Mouse (Mus musculus): ENCODE data around the gene Mta1.

The Mta1 gene

DNA sequence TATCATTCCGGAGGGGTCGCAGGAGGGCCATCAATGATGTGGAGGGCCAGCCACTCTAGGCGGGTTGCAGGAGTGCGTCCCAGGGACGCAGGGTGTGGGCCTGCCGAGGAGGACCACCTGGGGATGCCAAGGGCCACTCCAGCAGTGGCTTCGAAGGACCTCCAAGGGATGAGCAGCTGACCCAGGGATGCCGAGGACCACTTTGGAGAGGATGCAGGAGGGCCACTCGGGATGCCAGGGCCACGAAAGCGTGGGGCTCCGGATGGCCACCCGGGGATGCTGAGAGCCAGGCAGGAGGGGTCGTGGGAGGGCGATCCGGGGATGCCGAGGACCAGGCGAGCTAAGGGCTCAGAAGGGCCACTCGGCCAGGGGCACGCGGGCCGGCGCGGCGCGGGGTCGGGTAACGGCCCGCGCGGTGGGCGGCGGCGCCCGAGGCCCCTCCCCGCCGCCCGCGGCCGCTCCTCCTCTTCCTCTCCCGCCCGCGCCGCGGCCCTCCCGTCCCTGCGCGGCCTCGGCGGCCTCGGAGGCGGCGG is at the start of gene Mta1:
TSS of gene Mta1 (plus strand) at position 530 of the 533 bp plus-strand sequence.
- no peak for DNase-seq (ENCODE audit: low read depth, low spot score)

DNA sequence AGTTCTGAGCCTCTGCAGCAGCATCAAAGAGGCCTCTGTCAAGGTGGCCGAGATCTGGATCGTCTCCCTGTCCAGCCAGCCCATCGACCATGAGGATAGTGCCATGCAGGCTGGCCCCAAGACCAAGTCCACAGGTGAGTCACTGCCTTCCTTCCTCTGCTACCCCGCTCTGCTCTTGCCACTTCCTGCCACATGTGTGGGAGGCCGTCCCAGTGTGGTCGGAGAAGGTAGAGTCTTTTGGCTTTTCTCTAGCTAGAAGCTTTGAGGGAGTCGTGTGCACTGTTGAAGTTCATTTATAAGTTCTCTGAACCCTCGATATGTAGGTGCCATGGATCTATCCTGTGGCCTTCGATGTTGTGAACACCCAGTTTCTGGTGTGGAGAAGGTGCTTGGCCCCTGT is 48.2 kb upstream of the Mta1 start:
- DNase-seq (ENCODE audit: low read depth, low spot score) = no peak

DNA sequence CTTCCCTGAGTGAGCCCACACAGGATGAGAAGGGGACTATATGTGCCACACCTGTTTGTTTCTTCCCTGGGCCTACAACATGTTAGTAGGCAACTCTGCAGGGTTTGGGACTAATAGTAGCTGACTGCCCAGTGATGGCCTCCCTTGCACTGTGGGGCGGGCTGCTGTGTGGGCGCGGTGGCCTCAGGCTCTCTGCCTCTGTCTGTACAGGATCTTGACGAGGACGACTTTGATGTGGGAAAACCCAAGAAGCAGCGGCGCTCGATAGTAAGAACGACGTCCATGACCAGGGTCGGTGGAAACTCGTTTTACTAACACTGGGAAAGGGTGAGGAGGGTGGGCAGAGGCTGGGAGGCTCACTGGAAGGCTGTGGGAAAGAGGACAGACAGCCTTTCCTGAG is 47.4 kb upstream of the Mta1 start:
- no peak for DNase-seq (ENCODE audit: low read depth, low spot score)

DNA sequence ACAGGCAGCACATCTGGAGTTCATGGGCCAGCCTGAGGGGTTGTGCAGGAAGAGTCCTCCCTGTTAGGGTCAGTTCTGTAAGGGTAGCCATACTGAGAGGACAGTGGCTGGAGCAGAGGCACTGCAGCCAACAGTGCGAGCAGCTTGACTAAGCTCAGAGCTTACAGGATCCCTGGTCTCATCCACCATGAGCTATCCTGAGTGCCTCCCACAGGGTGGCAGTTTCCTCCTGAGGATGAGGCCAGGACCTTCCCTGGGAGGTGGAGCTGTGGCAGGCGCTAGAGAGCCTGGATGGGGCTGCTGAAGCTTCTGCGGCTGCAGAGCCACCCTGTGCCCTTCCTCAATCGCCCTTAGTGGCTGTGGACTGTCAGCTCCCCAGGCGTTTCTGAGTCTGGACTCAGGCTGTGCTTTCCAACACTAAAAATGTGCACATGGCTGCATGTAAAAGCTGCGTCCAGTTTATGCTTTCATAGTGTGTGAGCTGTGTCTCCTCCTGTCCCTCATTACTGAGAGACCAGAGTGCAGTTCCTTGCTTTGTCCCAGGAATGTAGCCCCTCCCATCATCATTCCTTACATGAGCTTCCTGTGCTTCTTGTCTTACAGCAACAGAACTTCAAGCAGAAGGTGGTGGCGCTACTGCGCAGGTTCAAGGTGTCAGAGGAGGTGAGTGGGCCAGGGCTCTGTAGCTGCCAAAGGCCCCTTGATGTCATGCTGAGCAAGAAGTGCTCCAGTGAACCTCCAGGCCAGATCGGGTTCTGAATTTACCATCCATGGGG is 46.3 kb upstream of the Mta1 start:
- DNase-seq (ENCODE audit: low read depth, low spot score) = no peak

DNA sequence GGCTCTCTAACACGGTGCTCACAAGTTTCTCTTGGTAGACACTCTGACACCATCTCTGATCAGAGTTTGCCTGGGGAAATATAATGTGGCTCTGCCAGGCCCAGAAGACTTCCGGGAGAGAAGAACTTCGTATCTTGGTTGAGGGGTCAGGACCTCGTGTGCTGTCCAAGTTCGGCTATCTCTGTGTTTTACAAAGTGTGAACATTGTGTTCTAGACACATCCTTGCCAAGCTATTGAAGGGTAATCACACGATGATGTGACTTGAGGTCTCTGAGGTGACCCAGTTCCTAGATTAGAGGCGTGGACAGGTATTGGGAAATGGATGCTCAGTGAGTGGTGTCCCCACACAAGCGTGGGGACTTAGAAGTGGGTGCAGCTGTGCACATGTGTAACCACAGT is 42.0 kb upstream of the Mta1 start:
- DNase-seq (ENCODE audit: low read depth, low spot score) = no peak

DNA sequence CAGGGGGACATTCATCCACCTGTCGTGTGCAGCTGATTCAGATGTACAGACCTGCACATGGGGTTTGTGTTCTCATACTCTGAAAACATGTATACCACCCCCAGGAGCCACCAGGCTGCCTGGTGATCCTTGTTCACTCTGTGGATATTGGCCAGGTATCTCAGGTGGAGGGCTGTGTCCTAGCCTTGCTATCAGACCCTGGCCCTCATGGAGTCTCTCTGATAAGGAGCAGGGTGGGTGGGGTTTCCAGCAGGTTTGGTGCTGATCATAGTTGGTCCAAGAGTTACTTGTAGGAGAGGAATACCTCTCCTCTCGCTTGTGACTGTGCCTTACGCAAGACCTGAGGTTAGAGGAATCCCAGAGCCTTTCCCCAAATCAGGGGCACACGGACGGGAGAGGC is 37.9 kb upstream of the Mta1 start:
- DNase-seq (ENCODE audit: low read depth, low spot score) = no peak

DNA sequence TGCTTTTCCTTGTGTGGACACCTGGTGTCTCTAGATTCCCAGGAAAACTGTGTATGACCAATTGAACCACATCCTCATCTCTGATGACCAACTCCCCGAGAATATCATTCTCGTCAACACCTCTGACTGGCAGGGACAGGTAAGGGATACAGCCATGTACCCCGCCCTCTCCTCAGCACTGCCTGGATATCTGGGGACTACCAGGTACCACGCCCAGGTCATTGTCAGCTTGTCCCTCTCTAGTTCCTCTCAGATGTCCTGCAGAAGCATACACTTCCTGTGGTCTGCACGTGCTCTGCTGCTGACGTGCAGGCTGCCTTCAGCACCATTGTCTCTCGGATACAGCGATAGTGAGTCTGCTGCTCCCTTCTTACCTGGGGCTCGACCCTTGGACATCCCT is 36.5 kb upstream of the Mta1 start:
- no peak for DNase-seq (ENCODE audit: low read depth, low spot score)

DNA sequence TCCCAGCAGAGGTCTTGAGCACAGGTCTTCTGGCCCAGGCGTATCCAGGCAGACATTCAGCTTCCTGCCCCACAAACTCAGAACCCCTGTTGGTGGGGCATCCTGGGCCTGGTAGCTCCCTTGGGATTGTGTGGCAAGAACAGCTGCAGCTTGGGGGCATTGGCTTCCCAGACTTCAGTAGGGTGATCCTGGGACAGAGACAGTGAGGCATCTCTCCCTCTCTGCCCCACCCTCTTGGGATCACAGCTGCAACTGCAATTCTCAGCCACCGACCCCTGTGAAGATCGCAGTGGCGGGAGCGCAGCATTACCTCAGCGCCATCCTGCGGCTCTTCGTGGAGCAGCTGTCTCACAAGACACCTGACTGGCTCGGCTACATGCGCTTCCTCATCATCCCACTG is 35.9 kb upstream of the Mta1 start:
- DNase-seq (ENCODE audit: low read depth, low spot score) = no peak

DNA sequence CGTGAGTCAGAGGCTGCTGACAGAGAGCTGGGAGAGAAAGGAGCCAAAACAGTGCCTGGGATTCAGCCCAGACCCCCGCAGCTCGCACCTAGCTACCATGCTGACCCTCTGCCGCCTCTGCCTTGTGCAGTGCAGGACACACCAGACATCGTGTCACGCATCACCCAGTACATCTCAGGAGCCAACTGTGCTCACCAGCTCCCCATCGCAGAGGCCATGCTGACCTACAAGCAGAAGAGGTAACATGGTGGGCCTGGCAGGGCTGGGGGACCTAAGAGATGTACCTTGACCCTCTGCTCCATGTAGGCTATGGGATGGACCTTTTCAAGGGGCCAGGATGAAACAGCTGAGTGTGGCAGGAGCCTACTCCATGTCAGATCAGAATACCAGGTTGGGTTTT is 34.4 kb upstream of the Mta1 start:
- no peak for DNase-seq (ENCODE audit: low read depth, low spot score)

DNA sequence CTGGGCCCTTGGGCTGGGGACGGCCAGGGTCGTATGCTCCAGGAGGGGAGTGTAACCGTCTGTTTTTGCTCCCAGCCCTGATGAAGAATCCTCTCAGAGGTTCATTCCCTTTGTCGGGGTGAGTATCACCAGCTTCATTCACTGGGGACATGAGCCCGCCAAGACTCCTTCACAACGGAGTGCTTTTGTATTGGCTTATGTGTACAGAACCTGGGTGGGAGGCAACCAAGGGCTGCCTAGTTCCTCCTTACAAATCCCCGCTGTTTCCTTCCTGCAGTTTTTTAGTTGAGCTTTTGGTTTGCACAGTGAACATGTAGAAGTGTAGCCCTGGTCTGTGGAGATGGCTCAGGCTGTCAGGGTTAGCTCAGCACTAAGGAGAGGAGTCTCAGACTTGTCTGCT is 30.1 kb upstream of the Mta1 start:
- no peak for DNase-seq (ENCODE audit: low read depth, low spot score)

DNA sequence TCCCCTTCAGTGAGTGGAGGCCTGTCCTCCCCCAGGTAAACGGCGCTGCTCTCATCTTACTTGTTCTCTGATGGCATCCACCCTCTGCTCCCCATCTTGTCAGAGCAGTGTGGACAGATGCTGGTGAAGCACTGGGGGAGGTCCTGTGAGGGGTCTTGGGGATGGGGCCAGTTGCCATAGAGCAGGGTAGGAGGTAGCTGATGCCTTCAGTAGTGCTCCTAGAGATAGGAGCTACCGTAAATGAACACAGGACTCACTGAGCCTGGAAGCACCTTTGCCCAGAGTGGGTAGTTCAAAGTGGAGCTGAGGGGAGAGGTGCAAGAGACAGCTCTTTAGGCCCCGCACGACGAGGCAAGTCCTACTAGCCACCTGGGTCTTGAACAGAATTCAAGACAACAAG is 28.7 kb upstream of the Mta1 start:
- DNase-seq (ENCODE audit: low read depth, low spot score) = no peak

DNA sequence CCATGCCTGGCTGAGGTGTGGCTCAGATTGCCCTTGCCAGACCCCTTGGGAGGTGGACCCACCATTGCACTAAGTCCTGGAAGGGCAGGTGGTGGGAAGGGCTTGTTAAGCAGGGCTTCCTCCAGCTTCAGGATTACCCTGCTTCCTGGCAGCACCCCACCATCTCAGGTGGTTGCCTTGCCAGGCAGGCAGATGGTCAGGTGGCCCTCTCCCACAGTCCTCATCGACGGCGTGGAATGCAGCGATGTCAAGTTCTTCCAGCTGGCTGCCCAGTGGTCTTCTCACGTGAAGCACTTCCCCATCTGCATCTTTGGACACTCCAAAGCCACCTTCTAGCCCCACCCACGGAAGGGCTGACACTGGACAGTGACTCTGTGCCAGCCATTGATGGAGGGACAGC is 26.8 kb upstream of the Mta1 start:
- no peak for DNase-seq (ENCODE audit: low read depth, low spot score)

DNA sequence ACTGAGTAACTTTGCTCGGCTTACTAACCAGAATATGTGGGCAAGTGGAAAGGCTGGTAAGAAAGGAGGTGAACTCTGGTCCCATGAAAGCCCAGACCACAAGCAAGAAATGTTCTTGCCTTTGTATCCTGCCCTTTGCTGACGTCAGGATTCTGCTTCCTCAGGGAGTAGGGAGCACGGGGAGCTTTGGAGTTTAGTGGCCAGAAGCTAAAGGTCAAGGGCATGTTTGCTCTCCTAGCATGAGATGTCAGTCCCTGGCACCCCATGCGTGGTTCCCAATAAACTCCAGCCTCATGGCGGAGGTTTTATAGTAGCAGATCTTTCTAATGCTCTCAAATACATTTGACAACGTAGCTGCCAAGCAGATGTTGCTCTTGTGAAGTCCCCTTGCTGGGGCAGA is 26.3 kb upstream of the Mta1 start:
- DNase-seq (ENCODE audit: low read depth, low spot score) = no peak

DNA sequence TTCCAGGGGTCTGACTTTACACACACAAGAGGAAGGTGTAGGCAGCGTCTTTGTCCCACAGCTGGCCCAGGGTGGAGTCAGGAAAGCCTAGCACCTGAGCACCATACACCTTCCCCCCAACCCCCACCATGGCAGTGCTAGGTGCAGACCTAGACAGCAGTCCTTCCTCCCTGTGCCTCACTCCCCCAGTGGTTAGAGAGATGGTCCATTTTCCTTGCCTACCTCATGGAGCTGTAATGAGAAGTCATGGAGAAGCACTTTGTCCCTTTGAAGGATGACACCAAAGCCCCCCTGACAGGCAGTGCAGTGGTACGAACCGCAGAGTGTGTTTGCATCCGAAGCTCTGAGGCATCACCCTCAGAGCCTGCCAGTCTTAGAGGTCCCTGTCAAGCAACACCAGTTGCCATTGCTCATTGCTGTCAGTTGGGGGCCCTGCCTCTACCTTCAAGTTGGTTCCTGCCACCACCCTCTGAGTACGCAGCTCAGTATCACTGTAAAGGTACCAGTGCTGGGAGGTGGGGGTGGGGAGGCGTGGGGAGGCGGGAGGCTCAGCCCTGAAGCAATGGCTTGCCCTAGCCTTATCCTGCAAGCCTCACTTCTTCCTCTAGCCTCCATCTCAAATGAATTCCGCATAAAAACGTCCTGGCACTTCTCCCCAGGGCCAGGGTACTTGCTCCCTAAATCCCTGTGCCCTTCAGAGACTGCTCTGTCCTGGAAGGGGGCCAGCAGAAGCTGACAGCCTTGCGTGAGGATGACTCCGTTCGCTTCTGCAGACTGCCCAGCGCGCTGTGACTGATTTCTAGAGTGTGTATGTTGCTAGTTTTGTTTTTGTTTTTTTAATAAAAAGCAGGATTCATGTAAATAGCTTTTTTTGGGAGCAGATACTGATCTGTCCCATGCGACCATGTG is 24.4 kb upstream of the Mta1 start:
- DNase-seq (ENCODE audit: low read depth, low spot score) = no peak

DNA sequence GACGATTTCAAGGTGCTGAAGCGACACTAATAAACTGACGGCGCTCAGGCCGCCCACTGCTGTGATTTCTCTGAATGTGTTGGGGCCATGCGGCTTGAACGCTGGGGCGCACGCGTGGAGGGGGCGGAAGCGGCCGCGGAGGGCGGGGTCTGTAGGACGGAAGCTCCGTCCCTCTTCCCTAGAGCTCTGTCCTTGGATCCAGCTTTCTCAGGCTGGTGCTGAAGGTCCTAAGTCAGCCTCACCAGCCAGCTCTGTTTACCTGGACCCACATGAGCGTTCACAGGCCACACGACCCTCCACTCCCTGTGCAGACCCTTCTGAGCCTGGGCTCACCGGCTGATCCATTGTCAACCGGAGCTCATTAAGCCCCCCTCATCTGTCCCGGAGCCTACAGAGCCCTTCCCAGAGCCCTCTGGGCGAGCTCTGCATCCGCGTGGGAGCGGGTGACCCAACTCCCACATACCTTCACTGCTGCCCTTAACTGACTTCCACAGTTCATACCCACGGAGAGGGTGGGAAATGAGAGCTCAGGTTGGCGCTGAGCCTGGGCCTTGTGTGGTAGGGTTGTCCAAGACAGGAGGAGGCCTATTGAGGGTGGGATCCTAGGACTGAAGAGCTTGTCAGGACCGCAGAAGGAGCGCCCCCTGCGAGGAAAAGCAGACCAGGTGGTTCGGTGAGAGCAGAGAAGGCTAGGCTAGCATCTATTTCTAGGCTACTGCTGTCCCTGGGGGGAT is 23.6 kb upstream of the Mta1 start, which contains the start of gene Tex22:
TSS of gene Tex22 (plus strand) at position 174 of the 734 bp plus-strand sequence.
- no peak for DNase-seq (ENCODE audit: low read depth, low spot score)

DNA sequence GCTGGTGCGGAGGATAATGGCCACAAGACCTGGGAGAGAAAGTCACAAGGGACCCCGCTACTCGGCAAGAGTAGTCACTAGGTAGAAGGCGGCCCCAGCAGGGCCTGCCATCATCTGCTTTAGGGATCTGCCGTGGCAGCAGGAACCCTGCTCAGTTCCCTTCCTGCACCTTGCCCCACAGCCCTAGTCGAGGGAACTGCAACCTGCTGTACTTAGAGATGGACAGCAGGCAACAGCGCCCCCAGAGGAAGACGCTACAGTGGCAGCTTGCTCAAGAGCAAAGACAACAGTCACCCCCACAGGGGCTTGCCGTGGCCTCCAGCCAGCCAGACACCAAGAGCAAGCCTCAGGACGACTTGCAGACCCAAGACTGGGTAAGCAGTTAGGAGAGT is 23.0 kb upstream of the Mta1 start:
- DNase-seq (ENCODE audit: low read depth, low spot score) = peak; percentile 72

DNA sequence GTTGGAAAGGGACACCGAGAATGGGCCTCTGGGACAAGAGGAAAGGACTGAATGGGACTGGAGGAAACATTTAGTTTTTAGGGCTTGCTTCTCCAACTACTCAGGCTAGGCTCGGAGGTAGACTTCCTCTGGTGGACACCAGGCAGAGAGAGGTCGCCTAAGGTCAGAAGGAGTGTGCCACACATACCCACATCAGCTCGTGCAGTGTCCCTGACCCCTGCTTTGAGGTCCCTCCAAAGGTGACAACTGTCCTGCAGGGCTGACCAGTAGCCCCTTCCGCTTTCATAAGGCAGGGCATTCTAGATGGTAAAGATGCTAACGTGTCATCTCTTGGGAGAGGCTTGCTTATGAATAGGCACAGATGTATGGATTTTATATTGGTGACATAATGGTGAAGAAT is 22.6 kb upstream of the Mta1 start:
- DNase-seq (ENCODE audit: low read depth, low spot score) = no peak

DNA sequence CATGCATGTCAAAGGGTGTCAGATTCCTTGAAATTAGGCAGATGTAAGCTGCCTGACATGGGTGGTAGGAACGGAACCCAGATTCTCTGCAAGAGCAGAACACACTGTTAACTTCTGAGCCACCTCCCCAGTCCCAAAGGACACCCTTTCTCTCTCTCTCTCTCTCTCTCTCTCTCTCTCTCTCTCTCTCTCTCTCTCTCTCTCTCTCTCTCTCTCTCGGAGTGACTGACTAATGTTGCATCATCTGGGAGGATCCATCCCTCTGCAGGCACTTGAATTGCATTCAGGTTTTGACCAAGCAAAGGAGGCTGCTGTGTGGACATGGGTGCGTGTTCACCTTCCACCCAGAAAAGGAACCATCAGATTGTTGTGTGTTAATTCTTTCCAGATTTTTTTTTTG is 10.8 kb upstream of the Mta1 start:
- DNase-seq (ENCODE audit: low read depth, low spot score) = no peak

DNA sequence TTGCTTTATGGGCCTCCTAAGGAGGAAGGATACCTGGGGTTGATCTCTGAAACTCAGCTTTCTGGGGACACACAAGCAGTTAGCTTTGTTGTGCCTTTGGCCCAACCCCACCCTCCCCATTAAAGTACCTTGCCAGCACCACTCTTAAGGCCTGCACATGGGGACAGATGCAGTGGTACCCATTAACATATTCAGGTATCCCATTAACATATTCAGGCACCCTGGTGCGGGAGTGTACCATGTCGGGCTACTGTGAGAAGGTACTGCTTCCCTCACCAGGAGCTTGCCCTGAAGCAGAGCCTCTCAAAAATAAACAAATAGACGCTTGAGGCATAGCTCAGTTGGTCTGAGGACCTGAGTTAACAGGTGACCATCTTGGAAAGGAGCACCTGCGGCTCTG is 10.1 kb upstream of the Mta1 start:
- no peak for DNase-seq (ENCODE audit: low read depth, low spot score)

DNA sequence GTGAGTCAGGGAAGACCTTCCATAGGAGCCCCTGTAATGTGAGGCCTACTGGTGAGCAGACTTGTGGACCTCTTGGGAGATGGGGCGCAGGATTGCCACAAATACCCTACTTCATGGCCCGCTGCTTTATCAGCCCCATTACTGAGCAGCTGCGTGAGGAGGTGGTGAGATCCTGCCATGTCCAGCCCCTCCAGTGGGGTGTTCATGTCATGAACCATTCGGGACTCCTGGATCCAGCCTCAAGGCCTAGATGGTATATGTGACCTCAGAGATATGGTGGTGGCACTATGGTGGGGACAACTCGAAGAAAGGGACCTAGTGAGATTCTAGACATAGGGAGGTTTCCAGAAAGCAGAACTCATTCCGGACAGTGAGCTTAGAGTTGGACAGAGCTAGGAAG is 9.0 kb upstream of the Mta1 start:
- DNase-seq (ENCODE audit: low read depth, low spot score) = no peak

DNA sequence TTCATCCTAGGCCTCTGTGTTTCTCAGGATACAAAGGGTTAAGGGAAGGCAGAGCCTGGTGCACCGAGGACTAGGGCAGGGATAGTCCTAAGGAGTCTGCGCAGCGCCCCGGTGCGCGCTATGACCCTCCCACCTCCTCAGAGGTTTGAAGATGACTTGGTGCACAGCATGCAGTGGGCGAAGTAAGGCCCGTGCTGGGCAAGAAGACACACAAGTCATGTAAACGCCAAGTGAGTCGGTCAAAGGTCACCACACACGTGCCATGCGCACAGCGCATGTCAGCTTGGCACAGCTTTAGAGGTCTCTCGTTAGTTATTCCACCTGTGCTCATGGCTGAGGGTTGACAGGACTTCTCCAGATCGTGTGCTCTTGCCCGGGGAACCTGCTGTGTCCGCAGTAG is 8.0 kb upstream of the Mta1 start:
- DNase-seq (ENCODE audit: low read depth, low spot score) = no peak

DNA sequence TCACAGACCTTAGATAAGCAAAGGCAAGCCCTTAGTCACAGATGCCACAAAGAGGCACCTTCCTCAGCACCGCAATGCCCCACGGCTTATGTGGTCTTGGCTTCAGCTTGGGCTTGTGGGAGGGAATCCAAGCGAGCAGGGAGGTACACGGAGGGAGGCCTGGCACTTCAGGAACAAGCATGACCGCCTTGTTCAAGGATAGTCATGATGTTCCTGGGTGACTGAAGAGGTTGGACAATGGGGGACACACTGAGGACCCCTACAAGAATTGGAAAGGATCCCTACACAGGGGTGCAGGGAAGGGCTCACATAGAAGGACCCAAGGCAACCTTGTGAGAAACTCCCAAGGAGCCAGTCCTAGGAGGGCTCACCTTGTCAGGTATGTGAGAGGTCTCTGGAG is 1.0 kb upstream of the Mta1 start:
- no peak for DNase-seq (ENCODE audit: low read depth, low spot score)

Measured in 3T3-L1 (cell line).